ENCODE assay signal across 7 mouse cellular contexts in the genomic region with DNA sequence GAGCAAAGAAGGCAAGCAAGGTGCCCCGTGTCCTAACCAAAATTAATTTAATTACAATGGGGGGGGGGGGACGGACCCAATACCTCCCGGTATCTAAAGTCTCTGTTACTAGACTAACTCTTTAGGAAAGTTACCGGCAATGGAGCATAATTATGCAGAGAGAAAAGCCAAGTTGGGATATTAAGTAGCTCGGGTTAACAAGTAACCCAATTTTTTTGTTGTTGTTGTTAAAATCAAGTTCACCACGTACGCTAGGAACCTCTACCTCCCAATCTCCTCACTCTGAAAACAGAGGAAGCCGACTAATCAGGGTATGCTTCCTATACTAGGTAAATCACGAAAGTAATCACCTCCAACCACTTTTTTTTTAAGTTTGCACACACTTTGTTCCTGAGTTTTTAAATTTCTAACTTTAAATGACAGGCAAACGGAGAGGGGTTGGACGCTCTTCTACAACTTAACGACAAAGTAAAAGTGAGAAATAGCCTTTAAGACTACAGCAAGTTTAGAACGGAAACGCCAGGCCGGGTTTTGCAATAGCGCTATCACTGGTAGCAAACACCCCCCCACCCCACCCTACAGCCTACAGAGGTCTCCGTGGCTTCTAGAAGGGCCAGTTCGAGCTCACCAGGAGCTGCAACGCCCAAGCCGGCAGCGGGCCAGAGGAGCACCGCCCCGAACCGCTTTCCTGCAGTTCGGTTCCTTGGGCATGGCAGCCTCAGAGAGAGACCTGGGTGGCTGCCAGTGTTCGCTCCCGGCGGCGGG. TPM values are rescaled to one million over a fixed set of nuclear protein-coding genes. Genes with fewer than 3 reads are reported as not detected.
DNase-seq lines count a peak whose midpoint lies in the region; ATAC-seq and TF ChIP-seq lines count a peak whose summit lies in the region.

No protein-coding gene starts in this region.

- peaks cover 38% of the 10 kb centered on the region for H3K27me3 ChIP-seq in forebrain, embryonic 11.5 days (ENCODE audit: control insufficient read depth, insufficient read depth, low read length)
- H3K27me3 ChIP-seq in hindbrain, embryonic 12.5 days = peaks cover 50% of the 10 kb centered on the region
- peaks cover 33% of the 10 kb centered on the region for H3K27me3 ChIP-seq in limb, embryonic 14.5 days (ENCODE audit: control insufficient read depth, insufficient read depth, low read length)
- H3K27me3 ChIP-seq in midbrain, embryonic 13.5 days = peaks cover 53% of the 10 kb centered on the region

- H3K9me3 ChIP-seq in forebrain, embryonic 11.5 days (ENCODE audit: control insufficient read depth, low read length) = no peaks in the 10 kb centered on the region
- no peaks in the 10 kb centered on the region for H3K9me3 ChIP-seq in hindbrain, embryonic 12.5 days (replicated peaks)
- no peaks in the 10 kb centered on the region for H3K9me3 ChIP-seq in limb, embryonic 14.5 days (ENCODE audit: control insufficient read depth, low read length)
- no peaks in the 10 kb centered on the region for H3K9me3 ChIP-seq in midbrain, embryonic 13.5 days

- TF ChIP-seq POLR2A in limb, embryonic 14.5 days (IDR thresholded peaks at IDR 0.05; ENCODE audit: borderline replicate concordance, extremely low read depth, insufficient read depth, insufficient read length) = no peak

- H3K4me3 ChIP-seq in forebrain, embryonic 11.5 days (ENCODE audit: low read depth, low read length) = peak overlapping the region; percentile 35
- peak overlapping the region; percentile 38 for H3K4me3 ChIP-seq in hindbrain, embryonic 12.5 days
- H3K4me3 ChIP-seq in limb, embryonic 14.5 days (replicated peaks; ENCODE audit: low read length) = peak overlapping the region; percentile 43
- peak overlapping the region; percentile 43 for H3K4me3 ChIP-seq in midbrain, embryonic 13.5 days (replicated peaks)

- peak overlapping the region; percentile 68 for H3K4me2 ChIP-seq in forebrain, embryonic 11.5 days (ENCODE audit: low read depth, low read length, severe bottlenecking)
- H3K4me2 ChIP-seq in hindbrain, embryonic 12.5 days (replicated peaks) = peak overlapping the region; percentile 75
- H3K4me2 ChIP-seq in limb, embryonic 14.5 days (replicated peaks; ENCODE audit: low read depth, low read length, severe bottlenecking) = peak overlapping the region; percentile 51
- H3K4me2 ChIP-seq in midbrain, embryonic 13.5 days (replicated peaks) = peak overlapping the region; percentile 70

- peaks cover 7% of the 10 kb centered on the region; the same call in 1 of the 2 replicates for H3K4me1 ChIP-seq in forebrain, embryonic 11.5 days (replicated peaks; ENCODE audit: control insufficient read depth, insufficient read depth, low read length)
- H3K4me1 ChIP-seq in hindbrain, embryonic 12.5 days = peaks cover 10% of the 10 kb centered on the region
- peaks cover 8% of the 10 kb centered on the region for H3K4me1 ChIP-seq in limb, embryonic 14.5 days (ENCODE audit: control insufficient read depth, insufficient read depth, low read length)
- peaks cover 14% of the 10 kb centered on the region for H3K4me1 ChIP-seq in midbrain, embryonic 13.5 days (replicated peaks)

- H3K9ac ChIP-seq in forebrain, embryonic 11.5 days (ENCODE audit: low read length) = peak overlapping the region; percentile 27
- peak overlapping the region; percentile 1; the same call in 1 of the 2 replicates for H3K9ac ChIP-seq in hindbrain, embryonic 12.5 days
- H3K9ac ChIP-seq in limb, embryonic 14.5 days (ENCODE audit: low read depth, low read length, severe bottlenecking) = 0 out of 2 replicates have a peak overlapping the region, but pooled peaks have one; percentile 7
- peak overlapping the region; percentile 44 for H3K9ac ChIP-seq in midbrain, embryonic 13.5 days (replicated peaks)

- peak; percentile 59 for DNase-seq in CD4-positive, CD25-positive, alpha-beta regulatory T cell, adult 2 months (ENCODE audit: low read depth, low spot score)
- peak; percentile 49 for DNase-seq in R1 (ENCODE audit: low read depth, low spot score)
- peak; percentile 60 for DNase-seq in forebrain, embryonic 11.5 days (ENCODE audit: low spot score)
- DNase-seq in limb, embryonic 14.5 days (ENCODE audit: low spot score) = peak; percentile 51
- no peak for DNase-seq in layer of hippocampus, adult 9-11 months

- H3K36me3 ChIP-seq in forebrain, embryonic 11.5 days (ENCODE audit: control insufficient read depth, insufficient read depth, low read length) = no peaks in the 10 kb centered on the region
- H3K36me3 ChIP-seq in hindbrain, embryonic 12.5 days = no peaks in the 10 kb centered on the region
- no peaks in the 10 kb centered on the region for H3K36me3 ChIP-seq in limb, embryonic 14.5 days (ENCODE audit: control insufficient read depth, insufficient read depth, low read length)
- H3K36me3 ChIP-seq in midbrain, embryonic 13.5 days = no peaks in the 10 kb centered on the region

- no peak overlapping the region for H3K27ac ChIP-seq in forebrain, embryonic 11.5 days (ENCODE audit: low read depth, low read length)
- H3K27ac ChIP-seq in hindbrain, embryonic 12.5 days = no peak overlapping the region
- no peak overlapping the region for H3K27ac ChIP-seq in limb, embryonic 14.5 days (replicated peaks; ENCODE audit: low read depth, low read length)
- H3K27ac ChIP-seq in midbrain, embryonic 13.5 days = no peak overlapping the region

- no peak for ATAC-seq in forebrain, embryonic 11.5 days (replicated peaks; ENCODE audit: low FRiP score)
- 0 out of 2 replicates have a peak, but pooled peaks have one; percentile 11 for ATAC-seq in hindbrain, embryonic 12.5 days (ENCODE audit: low FRiP score)
- no peak for ATAC-seq in limb, embryonic 14.5 days (ENCODE audit: low FRiP score, low read depth)
- peak; percentile 46 for ATAC-seq in midbrain, embryonic 13.5 days

- WGBS in forebrain, embryonic 11.5 days = 2% methylated on average over 28 of the region's 29 CpGs
- WGBS in hindbrain, embryonic 12.5 days = 2% methylated on average over 29 of the region's 29 CpGs
- WGBS in limb, embryonic 14.5 days = 4% methylated on average over 29 of the region's 29 CpGs
- 3% methylated on average over 29 of the region's 29 CpGs for WGBS in midbrain, embryonic 13.5 days

RNA-seq across cellular contexts. Expression of gene F2rl1, which starts 1.2 kb away (rescaled TPM):
- 0.12 TPM in 1 of 2 replicates, not detected in the other for polyA plus RNA-seq in forebrain, embryonic 11.5 days (2014; fragmentation: Nextera tagmentation; extraction: Ambion mirVana)
- 0.21 and 0.25 TPM in 2 replicates for polyA plus RNA-seq in hindbrain, embryonic 12.5 days (2016; fragmentation: Nextera tagmentation; extraction: Ambion mirVana)
- polyA plus RNA-seq in limb, embryonic 14.5 days (2012; rRNA removed) = 6.8 and 8.1 TPM in 2 replicates
- 2.7 and 4.0 TPM in 2 replicates for polyA plus RNA-seq in limb, embryonic 14.5 days (2014; fragmentation: Nextera tagmentation; extraction: Ambion mirVana)
- polyA plus RNA-seq in midbrain, embryonic 13.5 days (2015; fragmentation: Nextera tagmentation; extraction: Ambion mirVana) = 0.17 and 0.20 TPM in 2 replicates

RNA-seq across cellular contexts. Expression of gene S100z, which starts 45.3 kb away (rescaled TPM):
- 0.83 and 1.7 TPM in 2 replicates for polyA plus RNA-seq in forebrain, embryonic 11.5 days (2014; fragmentation: Nextera tagmentation; extraction: Ambion mirVana)
- polyA plus RNA-seq in hindbrain, embryonic 12.5 days (2016; fragmentation: Nextera tagmentation; extraction: Ambion mirVana) = not detected in 2 replicates
- not detected in 2 replicates for polyA plus RNA-seq in limb, embryonic 14.5 days (2012; rRNA removed)
- polyA plus RNA-seq in limb, embryonic 14.5 days (2014; fragmentation: Nextera tagmentation; extraction: Ambion mirVana) = not detected in 2 replicates
- polyA plus RNA-seq in midbrain, embryonic 13.5 days (2015; fragmentation: Nextera tagmentation; extraction: Ambion mirVana) = not detected in 2 replicates

Comparison
In these comparisons a context has a peak if more than half of its experiments do, and no peak if none do; other contexts are left out.
1. ATAC-seq: peak in hindbrain, embryonic 12.5 days (single experiment) and midbrain, embryonic 13.5 days (single experiment); none in forebrain, embryonic 11.5 days (single experiment) and limb, embryonic 14.5 days (single experiment).
2. Peak in every context shown above with its lines, with median percentiles within 50 percentile points of each other: H3K4me2 ChIP-seq, H3K4me3 ChIP-seq and H3K9ac ChIP-seq.